Mouse (Mus musculus): ENCODE measurements at regions not wholly inside any gene's neighbourhood (a gene's known extent, or its start where the extent isn't known, plus 50 kb on each side); places are given as distances from the start of the nearest gene placed in this dataset.

DNA sequence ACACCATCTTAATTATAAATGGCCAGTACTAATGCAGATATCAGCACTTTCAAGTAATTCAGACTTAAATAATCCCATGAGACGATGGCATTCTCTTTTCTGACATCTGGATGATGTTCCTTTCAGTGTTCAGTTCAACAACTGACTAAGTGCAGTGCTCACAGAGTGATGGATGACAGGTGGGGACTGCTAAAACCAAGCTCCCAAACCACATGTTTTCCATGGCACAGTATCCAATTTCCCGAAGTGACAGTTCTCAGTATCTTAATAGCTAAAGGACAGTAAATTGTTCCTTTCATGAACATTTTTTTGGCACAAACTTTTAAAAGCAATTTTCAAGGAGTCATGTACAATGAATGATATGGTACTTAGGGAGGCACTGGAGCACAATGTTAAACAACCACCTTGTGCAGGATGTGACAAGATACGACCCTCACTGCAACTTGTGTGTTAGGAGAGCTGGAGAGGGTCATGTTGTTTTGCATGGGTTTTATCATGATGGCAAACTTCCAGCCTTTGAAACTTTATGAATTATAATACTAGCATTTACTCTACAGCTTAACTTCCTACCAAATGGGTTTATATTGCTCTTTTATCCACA, 456.4 kb upstream of the Robo1 start:
- TF ChIP-seq POLR2A (IDR thresholded peaks at IDR 0.05; ENCODE audit: low read depth, low read length) (no peak), CTCF (IDR thresholded peaks at IDR 0.05; ENCODE audit: borderline replicate concordance, insufficient read depth, low read length) (no peak)

Measured in embryonic fibroblast, embryonic 13.5 days (primary cell).